Mouse (Mus musculus) macrophage (primary cell): ENCODE results near the gene Habp2. TPM values are rescaled to one million over a fixed set of nuclear protein-coding genes. Genes with fewer than 3 reads are reported as not detected.

Source experiments
- H3K27ac ChIP-seq: fragments of 350-480 bp; formaldehyde crosslinking; 2 replicates; pipeline ENCODE4 v1.9.0; 2021
- H3K36me3 ChIP-seq: fragments of 350-480 bp; formaldehyde crosslinking; 2 replicates; pipeline ENCODE4 v1.9.0; 2021; ENCODE audit errors: inconsistent target
- H3K4me3 ChIP-seq: fragments of 350-480 bp; formaldehyde crosslinking; 2 replicates; pipeline ENCODE4 v1.9.0; 2021; ENCODE audit errors: inconsistent target
- H3K79me2 ChIP-seq: fragments of 350-480 bp; formaldehyde crosslinking; 2 replicates; pipeline ENCODE4 v1.9.0; 2021; ENCODE audit errors: inconsistent target
- WGBS: methylation state at CpG from one replicate; pipeline ENCODE4 v1.1.7; 2026; ENCODE audit warnings: inconsistent platforms; ENCODE audit not compliant: missing documents; 5-methylcytosine and 5-hydroxymethylcytosine counted together
- polyA plus RNA-seq: library from polyadenylated mRNA; stranded (reverse); fragments of 250-400 nt; gene quantifications from 3 replicates; pipeline ENCODE4 v1.2.4, GENCODE M21; 2018; ENCODE audit warnings: inconsistent platforms
- total RNA-seq, 78 experiments: library from RNA; depleted of rRNA; stranded (reverse); fragments of 250-400 nt; gene quantifications; 1 replicate in 9 of 78; 2 replicates in 24 of 78; 3 replicates in 43 of 78; 4 replicates in 2 of 78; pipeline ENCODE4 v1.2.4; 2018; ENCODE audit warnings: inconsistent platforms in 56 of 78

Gene Habp2
- not detected for total RNA-seq (2018; cell fraction: chromatin; rRNA removed)
- total RNA-seq (2018; cell fraction: cytosol; rRNA removed): not detected
- not detected for total RNA-seq (2018; cell fraction: nucleus; rRNA removed)
- polyA plus RNA-seq: not detected in 3 replicates

GRCm38 (mm10) chr19:56286866-56287265 is at the start of gene Habp2:
TSS of gene Habp2 (plus strand) at chr19:56287137.
- Histone ChIP-seq H3K36me3 (no peaks in the 10 kb centered on the region), H3K4me3 (no peak within 1 kb of the TSS), H3K27ac (no peak within 1 kb of the TSS), H3K79me2 (no peaks in the 10 kb centered on the region)
- WGBS: 67% methylated on average over 7 of the region's 7 CpGs

- H3K36me3 ChIP-seq: no peaks in the 10 kb centered on the region
- WGBS: 84% methylated on average over 4 of the region's 4 CpGs
- no peak overlapping the region for H3K27ac ChIP-seq
- H3K79me2 ChIP-seq: no peaks in the 10 kb centered on the region
- H3K4me3 ChIP-seq: no peak overlapping the region
Observed at GRCm38 (mm10) chr19:56238501-56238900, 48.4 kb upstream of the Habp2 start.

- H3K36me3 ChIP-seq: no peaks in the 10 kb centered on the region
- H3K27ac ChIP-seq: no peak overlapping the region
- H3K4me3 ChIP-seq: no peak overlapping the region
- H3K79me2 ChIP-seq: no peaks in the 10 kb centered on the region
- WGBS: 91% methylated on average over 5 of the region's 5 CpGs
Observed at GRCm38 (mm10) chr19:56245201-56245600, 41.7 kb upstream of the Habp2 start.

GRCm38 (mm10) chr19:56252815-56253214 is 34.1 kb upstream of the Habp2 start:
- H3K79me2 ChIP-seq: no peaks in the 10 kb centered on the region
- no peak overlapping the region for H3K27ac ChIP-seq
- 95% methylated on average over 2 of the region's 4 CpGs for WGBS
- no peaks in the 10 kb centered on the region for H3K36me3 ChIP-seq
- no peak overlapping the region for H3K4me3 ChIP-seq

GRCm38 (mm10) chr19:56253271-56253670 is 33.7 kb upstream of the Habp2 start:
- no peak overlapping the region for H3K4me3 ChIP-seq
- no peak overlapping the region for H3K27ac ChIP-seq
- no peaks in the 10 kb centered on the region for H3K36me3 ChIP-seq
- whole genome bisulfite sequencing: 69% methylated on average over 10 of the region's 10 CpGs
- H3K79me2 ChIP-seq: no peaks in the 10 kb centered on the region

- 69% methylated on average over 7 of the region's 7 CpGs for WGBS
- no peak overlapping the region for H3K4me3 ChIP-seq
Observed at GRCm38 (mm10) chr19:56254751-56255150, 32.2 kb upstream of the Habp2 start.

GRCm38 (mm10) chr19:56255506-56255905 is 31.4 kb upstream of the Habp2 start:
- Histone ChIP-seq H3K27ac (no peak overlapping the region), H3K36me3 (no peaks in the 10 kb centered on the region), H3K79me2 (no peaks in the 10 kb centered on the region), H3K4me3 (no peak overlapping the region)
- 44% methylated on average over 3 of the region's 3 CpGs for WGBS

More at GRCm38 (mm10) chr19:56254751-56255150, 32.2 kb upstream of the Habp2 start:
- H3K27ac ChIP-seq: no peak overlapping the region
- H3K79me2 ChIP-seq: no peaks in the 10 kb centered on the region
- H3K36me3 ChIP-seq: no peaks in the 10 kb centered on the region

GRCm38 (mm10) chr19:56256235-56256634 is 30.7 kb upstream of the Habp2 start:
- no peak overlapping the region for H3K27ac ChIP-seq
- no peaks in the 10 kb centered on the region for H3K36me3 ChIP-seq
- WGBS: 44% methylated on average over 1 of the region's 1 CpGs
- no peaks in the 10 kb centered on the region for H3K79me2 ChIP-seq
- H3K4me3 ChIP-seq: no peak overlapping the region

GRCm38 (mm10) chr19:56256741-56257140 is 30.2 kb upstream of the Habp2 start:
- Histone ChIP-seq H3K27ac (no peak overlapping the region), H3K79me2 (no peaks in the 10 kb centered on the region), H3K36me3 (no peaks in the 10 kb centered on the region), H3K4me3 (no peak overlapping the region)
- no CpG with 5 or more reads among the region's 1 CpGs for WGBS

- WGBS: 87% methylated on average over 14 of the region's 14 CpGs
- no peak overlapping the region for H3K4me3 ChIP-seq
- no peaks in the 10 kb centered on the region for H3K79me2 ChIP-seq
- H3K36me3 ChIP-seq: no peaks in the 10 kb centered on the region
- H3K27ac ChIP-seq: no peak overlapping the region
Observed at GRCm38 (mm10) chr19:56263696-56264095, 23.2 kb upstream of the Habp2 start.

- no peaks in the 10 kb centered on the region for H3K79me2 ChIP-seq
- WGBS: 34% methylated on average over 4 of the region's 4 CpGs
- H3K36me3 ChIP-seq: no peaks in the 10 kb centered on the region
- no peak overlapping the region for H3K27ac ChIP-seq
- H3K4me3 ChIP-seq: no peak overlapping the region
Observed at GRCm38 (mm10) chr19:56264175-56264574, 22.8 kb upstream of the Habp2 start.

GRCm38 (mm10) chr19:56265149-56265548 is 21.8 kb upstream of the Habp2 start:
- Histone ChIP-seq H3K27ac (no peak overlapping the region), H3K4me3 (no peak overlapping the region), H3K36me3 (no peaks in the 10 kb centered on the region), H3K79me2 (no peaks in the 10 kb centered on the region)
- WGBS: 25% methylated on average over 5 of the region's 5 CpGs

- Histone ChIP-seq H3K79me2 (no peaks in the 10 kb centered on the region), H3K36me3 (no peaks in the 10 kb centered on the region), H3K27ac (no peak overlapping the region), H3K4me3 (no peak overlapping the region)
- WGBS: 40% methylated on average over 8 of the region's 8 CpGs
Observed at GRCm38 (mm10) chr19:56272081-56272480, 14.9 kb upstream of the Habp2 start.

GRCm38 (mm10) chr19:56277140-56277804 is 9.7 kb upstream of the Habp2 start:
- Histone ChIP-seq H3K4me3 (no peak overlapping the region), H3K27ac (no peak overlapping the region), H3K79me2 (no peaks in the 10 kb centered on the region), H3K36me3 (no peaks in the 10 kb centered on the region)
- 61% methylated on average over 3 of the region's 3 CpGs for WGBS

GRCm38 (mm10) chr19:56277951-56278350 is 9.0 kb upstream of the Habp2 start:
- Histone ChIP-seq H3K79me2 (no peaks in the 10 kb centered on the region), H3K4me3 (no peak overlapping the region), H3K27ac (no peak overlapping the region), H3K36me3 (no peaks in the 10 kb centered on the region)
- 91% methylated on average over 4 of the region's 4 CpGs for WGBS

- H3K79me2 ChIP-seq: no peaks in the 10 kb centered on the region
- WGBS: 87% methylated on average over 11 of the region's 11 CpGs
- no peaks in the 10 kb centered on the region for H3K36me3 ChIP-seq
- no peak overlapping the region for H3K27ac ChIP-seq
- H3K4me3 ChIP-seq: no peak overlapping the region
Observed at GRCm38 (mm10) chr19:56278366-56278765, 8.6 kb upstream of the Habp2 start.
